Mouse (Mus musculus): ENCODE results near the gene Elmo3. TPM values are rescaled to one million over a fixed set of nuclear protein-coding genes. Genes with fewer than 3 reads are reported as not detected.

The Elmo3 gene
- polyA plus RNA-seq, 1 experiment from 2014 or later, result 11.4 TPM

MicroRNA genes within 50 kb of the gene (microRNA counts, 519-probe panel; counts per million panel counts)
- 2,235 counts per million, percentile 50 among the panel's probes with 10 or more counts for microRNA mmu-miR-328

Small RNA genes lying within 50 kb of the gene (microRNA-seq; reads per million reads assigned to microRNA genes)
- gene Gm27320 (ENCODE audit: borderline number of aligned reads) (not detected), gene Mir328 (ENCODE audit: borderline number of aligned reads) (172 reads per million, percentile 60 among the genes with 10 or more reads in this experiment)

Other genes with a start within 250 kb of the Elmo3 start
- gene Ces3b, start 221.8 kb upstream of the Elmo3 start, polyA plus RNA-seq (2015; fragmentation: Nextera tagmentation; extraction: Ambion mirVana), result not detected in 2 replicates
- gene Ces4a, start 173.8 kb upstream of the Elmo3 start, polyA plus RNA-seq (2015; fragmentation: Nextera tagmentation; extraction: Ambion mirVana), result not detected in 2 replicates
- 79.1 and 81.6 TPM in 2 replicates for gene Cbfb, start 134.9 kb upstream of the Elmo3 start, polyA plus RNA-seq (2015; fragmentation: Nextera tagmentation; extraction: Ambion mirVana)
- gene D230025D16Rik, start 80.5 kb upstream of the Elmo3 start, polyA plus RNA-seq (2015; fragmentation: Nextera tagmentation; extraction: Ambion mirVana), result 24.9 and 26.1 TPM in 2 replicates
- gene B3gnt9, start 50.4 kb upstream of the Elmo3 start, polyA plus RNA-seq (2015; fragmentation: Nextera tagmentation; extraction: Ambion mirVana), result 45.5 and 49.2 TPM in 2 replicates
- 27.4 and 28.8 TPM in 2 replicates for gene Tradd, start 41.0 kb upstream of the Elmo3 start, polyA plus RNA-seq (2015; fragmentation: Nextera tagmentation; extraction: Ambion mirVana)
- gene Fbxl8, start 41.0 kb upstream of the Elmo3 start, polyA plus RNA-seq (2015; fragmentation: Nextera tagmentation; extraction: Ambion mirVana), result 3.3 and 4.0 TPM in 2 replicates
- gene Hsf4, start 35.8 kb upstream of the Elmo3 start, polyA plus RNA-seq (2015; fragmentation: Nextera tagmentation; extraction: Ambion mirVana), result 0.13 and 0.33 TPM in 2 replicates
- gene Nol3, start 29.5 kb upstream of the Elmo3 start, polyA plus RNA-seq (2015; fragmentation: Nextera tagmentation; extraction: Ambion mirVana), result 3.6 and 4.4 TPM in 2 replicates
- gene 4931428F04Rik, start 15.7 kb upstream of the Elmo3 start, polyA plus RNA-seq (2015; fragmentation: Nextera tagmentation; extraction: Ambion mirVana), result 12.1 and 14.5 TPM in 2 replicates
- 10.2 and 11.0 TPM in 2 replicates for gene Exoc3l, start 9.5 kb upstream of the Elmo3 start, polyA plus RNA-seq (2015; fragmentation: Nextera tagmentation; extraction: Ambion mirVana)
- 67.9 and 79.6 TPM in 2 replicates for gene E2f4, start 7.9 kb upstream of the Elmo3 start, polyA plus RNA-seq (2015; fragmentation: Nextera tagmentation; extraction: Ambion mirVana)
- gene Lrrc29, start 20.7 kb downstream of the Elmo3 start, polyA plus RNA-seq (2015; fragmentation: Nextera tagmentation; extraction: Ambion mirVana), result 1.6 and 2.0 TPM in 2 replicates
- gene Tmem208, start 20.8 kb downstream of the Elmo3 start, polyA plus RNA-seq (2015; fragmentation: Nextera tagmentation; extraction: Ambion mirVana), result 131 TPM in 2 replicates
- 2.0 and 2.6 TPM in 2 replicates for gene Fhod1, start 42.4 kb downstream of the Elmo3 start, polyA plus RNA-seq (2015; fragmentation: Nextera tagmentation; extraction: Ambion mirVana)
- gene Slc9a5, start 43.2 kb downstream of the Elmo3 start, polyA plus RNA-seq (2015; fragmentation: Nextera tagmentation; extraction: Ambion mirVana), result 2.6 and 3.4 TPM in 2 replicates
- 0.25 and 0.45 TPM in 2 replicates for gene Plekhg4, start 67.7 kb downstream of the Elmo3 start, polyA plus RNA-seq (2015; fragmentation: Nextera tagmentation; extraction: Ambion mirVana)
- 0.05 TPM in 1 of 2 replicates, not detected in the other for gene Kctd19, start 107.9 kb downstream of the Elmo3 start, polyA plus RNA-seq (2015; fragmentation: Nextera tagmentation; extraction: Ambion mirVana)
- 1.1 and 2.6 TPM in 2 replicates for gene Lrrc36, start 108.0 kb downstream of the Elmo3 start, polyA plus RNA-seq (2015; fragmentation: Nextera tagmentation; extraction: Ambion mirVana)
- gene Tppp3, start 165.9 kb downstream of the Elmo3 start, polyA plus RNA-seq (2015; fragmentation: Nextera tagmentation; extraction: Ambion mirVana), result 157 and 180 TPM in 2 replicates
- gene Zdhhc1, start 191.3 kb downstream of the Elmo3 start, polyA plus RNA-seq (2015; fragmentation: Nextera tagmentation; extraction: Ambion mirVana), result 55.4 and 59.8 TPM in 2 replicates
- gene Hsd11b2, start 213.2 kb downstream of the Elmo3 start, polyA plus RNA-seq (2015; fragmentation: Nextera tagmentation; extraction: Ambion mirVana), result 1.4 TPM in 2 replicates

All from embryonic facial prominence, embryonic 15.5 days (tissue).